Mouse (Mus musculus) liver, postnatal 0 days (tissue): ENCODE results near the gene Etfbkmt. TPM values are rescaled to one million over a fixed set of nuclear protein-coding genes. Genes with fewer than 3 reads are reported as not detected.

ENCODE experiments used
- ATAC-seq: fragments of 200-750 bp; cut with Nextera tagmentation; 2 replicates; pipeline ENCODE4 v1.8.0; 2017; ENCODE audit warnings: mild to moderate bottlenecking, moderate library complexity
- DNase-seq: peaks from one replicate; pipeline ENCODE4 v3.0.0-alpha.2; 2016
- H3K27ac ChIP-seq: fragments of 300-500 bp; sonication (generic); 2 replicates; pipeline ENCODE4 v1.5.1; 2014; ENCODE audit warnings: antibody characterized with exemption, moderate library complexity, mild to moderate bottlenecking, low read depth
- H3K27me3 ChIP-seq: fragments of 300-500 bp; sonication (generic); 2 replicates; pipeline ENCODE4 v1.6.1; 2014; ENCODE audit warnings: low read length, control low read depth, mixed read lengths; ENCODE audit not compliant: insufficient read depth
- H3K36me3 ChIP-seq: fragments of 300-500 bp; sonication (generic); replicated peaks from 2 replicates; pipeline ENCODE4 v1.6.1; 2014; ENCODE audit warnings: mild to moderate bottlenecking, control low read depth, low read length, moderate library complexity, mixed read lengths; ENCODE audit not compliant: insufficient read depth
- H3K4me1 ChIP-seq: fragments of 300-500 bp; sonication (generic); 2 replicates; pipeline ENCODE4 v1.6.1; 2014; ENCODE audit warnings: antibody characterized with exemption, mild to moderate bottlenecking, control low read depth; ENCODE audit not compliant: insufficient read depth
- H3K4me2 ChIP-seq: fragments of 300-500 bp; sonication (generic); 2 replicates; pipeline ENCODE4 v1.6.1; 2014; ENCODE audit warnings: low read depth, mild to moderate bottlenecking, low read length, moderate library complexity, mixed read lengths
- H3K4me3 ChIP-seq: fragments of 300-500 bp; sonication (generic); 2 replicates; pipeline ENCODE4 v1.5.1; 2014; ENCODE audit warnings: low read depth, low read length
- H3K9ac ChIP-seq: fragments of 300-500 bp; sonication (generic); replicated peaks from 2 replicates; pipeline ENCODE4 v1.6.1; 2014; ENCODE audit warnings: mild to moderate bottlenecking, moderate library complexity
- H3K9me3 ChIP-seq: fragments of 300-500 bp; sonication (generic); 2 replicates; pipeline ENCODE4 v1.6.1; 2016; ENCODE audit warnings: mild to moderate bottlenecking, control low read depth, low read length, mixed read lengths
- CTCF ChIP-seq: sonication (generic); IDR thresholded peaks from 2 replicates; pipeline ENCODE4 v1.5.1; 2016; ENCODE audit warnings: antibody characterized with exemption, low read depth
- EP300 ChIP-seq: IDR thresholded peaks from 2 replicates; pipeline ENCODE4 v1.6.1; 2016; ENCODE audit warnings: antibody characterized with exemption, low read depth, mild to moderate bottlenecking
- WGBS: fragments of 180-500 bp; shearing (Covaris S2); extraction: QIAGEN DNeasy Blood & Tissue Kit; methylation state at CpG from one replicate; pipeline ENCODE4 v1.1.7; 2014; ENCODE audit not compliant: insufficient replicate concordance; 5-methylcytosine and 5-hydroxymethylcytosine counted together
- polyA plus RNA-seq: library from polyadenylated mRNA; unstranded; fragments of >200 nt; fragmentation: Nextera tagmentation; extraction: Ambion mirVana; gene quantifications from 2 replicates; pipeline ENCODE4 v1.2.1, GENCODE M21; 2015

Etfbkmt gene
- polyA plus RNA-seq, 1 experiment from 2014 or later = 9.7 TPM

- DNase-seq (no peak), ATAC-seq (no peak)
- TF ChIP-seq EP300 (no peak), CTCF (no peak)
- 74% methylated on average over 1 of the region's 1 CpGs for WGBS
- Histone ChIP-seq H3K9ac (no peak overlapping the region), H3K27ac (no peak overlapping the region), H3K9me3 (no peaks in the 10 kb centered on the region), H3K4me3 (no peak overlapping the region), H3K4me1 (peaks cover 3% of the 10 kb centered on the region; the same call in 1 of the 2 replicates), H3K27me3 (peaks cover 19% of the 10 kb centered on the region), H3K4me2 (no peak overlapping the region), H3K36me3 (no peaks in the 10 kb centered on the region)
Measured at GRCm38 (mm10) chr6:149097276-149097675, 42.4 kb upstream of the Etfbkmt start.

GRCm38 (mm10) chr6:149098993-149099392 lies 40.7 kb upstream of the Etfbkmt start:
- 0 out of 2 replicates have a peak overlapping the region, but pooled peaks have one; percentile 75 for H3K4me3 ChIP-seq
- no peak overlapping the region for H3K9ac ChIP-seq
- peak overlapping the region; percentile 75 for H3K4me2 ChIP-seq
- peak overlapping the region; percentile 99 for H3K27ac ChIP-seq
- no peaks in the 10 kb centered on the region for H3K9me3 ChIP-seq
- TF ChIP-seq CTCF (no peak), EP300 (no peak)
- no peak for ATAC-seq
- no peaks in the 10 kb centered on the region for H3K36me3 ChIP-seq
- H3K4me1 ChIP-seq = no peaks in the 10 kb centered on the region
- no peak for DNase-seq
- peaks cover 19% of the 10 kb centered on the region for H3K27me3 ChIP-seq

GRCm38 (mm10) chr6:149100174-149101075 lies 39.2 kb upstream of the Etfbkmt start:
- WGBS = 3% methylated on average over 51 of the region's 52 CpGs
- peaks cover 19% of the 10 kb centered on the region for H3K27me3 ChIP-seq

GRCm38 (mm10) chr6:149101076-149101942 lies 38.3 kb upstream of the Etfbkmt start, which contains the start of gene Dennd5b:
Dennd5b (minus strand) TSS chr6:149101680.
- no peaks in the 10 kb centered on the region for H3K9me3 ChIP-seq
- H3K27me3 ChIP-seq = peaks cover 19% of the 10 kb centered on the region
- TF ChIP-seq EP300 (no peak), CTCF (no peak)
- peak within 1 kb of the TSS; percentile 88 for H3K9ac ChIP-seq
- WGBS = under 1% methylated on average over 75 of the region's 124 CpGs
- DNase-seq (peak; percentile 80), ATAC-seq (peak; percentile 79)
- peak within 1 kb of the TSS; percentile 99 for H3K27ac ChIP-seq
- H3K4me2 ChIP-seq = peak within 1 kb of the TSS; percentile 75
- H3K4me3 ChIP-seq = peak within 1 kb of the TSS; percentile 75
- no peaks in the 10 kb centered on the region for H3K36me3 ChIP-seq
- no peaks in the 10 kb centered on the region for H3K4me1 ChIP-seq

More at GRCm38 (mm10) chr6:149100174-149101075, 39.2 kb upstream of the Etfbkmt start:
- ATAC-seq (peak; percentile 87), DNase-seq (peak; percentile 81)
- peak; percentile 49; the same call in 1 of the 2 replicates for TF ChIP-seq EP300
- no peak for TF ChIP-seq CTCF
- Histone ChIP-seq H3K4me2 (peak overlapping the region; percentile 75), H3K27ac (peak overlapping the region; percentile 99), H3K9ac (peak overlapping the region; percentile 88), H3K4me3 (peak overlapping the region; percentile 75), H3K4me1 (no peaks in the 10 kb centered on the region), H3K9me3 (no peaks in the 10 kb centered on the region), H3K36me3 (no peaks in the 10 kb centered on the region)

GRCm38 (mm10) chr6:149101943-149102243 lies 37.8 kb upstream of the Etfbkmt start:
- Histone ChIP-seq H3K4me3 (peak overlapping the region; percentile 75), H3K36me3 (no peaks in the 10 kb centered on the region), H3K4me1 (no peaks in the 10 kb centered on the region), H3K27me3 (peaks cover 19% of the 10 kb centered on the region), H3K27ac (peak overlapping the region; percentile 99), H3K4me2 (peak overlapping the region; percentile 75), H3K9ac (peak overlapping the region; percentile 88), H3K9me3 (no peaks in the 10 kb centered on the region)
- 14% methylated on average over 7 of the region's 7 CpGs for WGBS
- ATAC-seq (peak; percentile 1; the same call in 1 of the 2 replicates), DNase-seq (no peak)
- TF ChIP-seq CTCF = no peak
- TF ChIP-seq EP300 = no peak

- Histone ChIP-seq H3K4me2 (no peak overlapping the region), H3K4me1 (no peaks in the 10 kb centered on the region), H3K9ac (no peak overlapping the region), H3K27ac (no peak overlapping the region), H3K27me3 (peaks cover 19% of the 10 kb centered on the region), H3K36me3 (no peaks in the 10 kb centered on the region), H3K4me3 (no peak overlapping the region), H3K9me3 (no peaks in the 10 kb centered on the region)
- ATAC-seq = no peak
- no peak for DNase-seq
- TF ChIP-seq CTCF (no peak), EP300 (no peak)
- 72% methylated on average over 1 of the region's 1 CpGs for WGBS
Measured at GRCm38 (mm10) chr6:149103451-149103850, 36.2 kb upstream of the Etfbkmt start.
